Mouse (Mus musculus) fibroblast of lung, adult 2 months (primary cell): Measurements from ENCODE around the gene Fggy.

Source experiments
- DNase-seq: peaks from one replicate; pipeline ENCODE4 v3.0.0-alpha.2; 2011; ENCODE audit warnings: low read depth

Gene Fggy

DNA sequence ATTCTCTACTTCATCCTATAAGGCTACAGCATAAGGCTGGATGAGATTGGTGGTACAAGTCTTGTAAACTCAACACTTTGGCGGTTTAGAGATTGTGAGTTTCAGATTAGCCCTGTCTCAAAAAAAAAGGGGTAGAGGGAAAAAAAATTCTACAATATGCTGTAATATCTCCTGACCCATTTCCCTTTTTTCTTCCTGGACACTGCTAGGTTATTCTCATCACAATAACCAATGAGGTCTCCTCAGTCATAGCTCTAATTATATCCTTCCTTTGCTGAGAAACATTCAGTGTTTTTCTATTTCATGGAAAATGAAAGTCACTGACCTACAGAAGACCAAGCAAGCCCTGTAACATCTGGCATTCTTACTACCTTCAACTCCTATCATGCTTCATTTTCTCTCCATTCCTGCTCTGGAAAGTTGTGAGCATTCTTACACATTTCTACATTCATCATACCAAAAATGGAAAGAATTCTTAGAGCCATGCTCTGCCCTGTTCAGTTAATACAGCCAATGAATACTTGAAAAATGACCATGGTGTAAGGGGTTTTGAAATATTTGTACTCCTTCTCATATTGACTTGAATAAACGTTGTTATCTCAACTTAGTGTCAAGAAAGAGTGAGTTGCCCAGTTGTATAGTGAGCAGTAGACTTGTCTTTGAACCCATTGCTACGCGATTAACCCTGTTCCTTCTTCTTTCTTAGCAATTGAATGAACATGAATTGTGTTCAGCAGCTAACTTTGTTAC, 227.0 kb downstream of the Fggy start:
- no peak for DNase-seq

DNA sequence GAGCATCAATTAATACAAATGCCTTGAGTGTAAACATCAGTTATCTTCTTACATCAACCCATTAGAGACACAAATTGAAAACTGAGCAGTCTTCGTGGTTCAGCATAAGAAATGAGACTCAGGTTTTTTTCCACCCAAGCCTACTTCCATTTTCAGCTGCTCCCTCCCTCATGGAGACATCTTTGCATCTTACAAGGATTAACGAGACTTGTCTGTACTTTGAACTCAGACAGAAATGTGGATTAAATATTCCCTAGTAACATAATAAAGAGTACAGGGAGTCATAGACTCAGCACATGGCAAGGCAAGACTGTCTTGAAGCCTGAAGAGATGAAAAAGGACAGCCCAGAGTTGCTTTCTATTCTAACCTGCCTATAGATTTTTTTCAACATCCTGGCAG, 230.3 kb downstream of the Fggy start:
- DNase-seq: no peak

DNA sequence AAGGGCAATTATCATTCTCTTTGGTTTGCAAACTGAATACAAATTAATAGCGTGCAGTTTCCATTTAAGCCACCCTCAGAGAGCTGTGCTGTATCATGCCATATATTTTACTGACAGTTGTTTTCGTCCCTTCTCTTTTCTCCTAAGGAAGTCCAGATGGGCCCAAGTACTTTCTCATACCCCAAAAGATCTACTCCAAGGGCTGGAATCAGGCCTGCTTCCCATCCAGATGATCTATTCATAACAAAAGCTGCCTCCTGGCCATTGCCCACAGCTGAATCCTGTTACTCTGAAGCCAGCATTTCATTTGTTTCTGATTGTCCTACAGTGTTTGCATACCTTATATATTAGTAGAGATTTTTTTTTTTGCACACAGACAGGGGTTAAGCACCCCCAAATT, 231.6 kb downstream of the Fggy start:
- no peak for DNase-seq

DNA sequence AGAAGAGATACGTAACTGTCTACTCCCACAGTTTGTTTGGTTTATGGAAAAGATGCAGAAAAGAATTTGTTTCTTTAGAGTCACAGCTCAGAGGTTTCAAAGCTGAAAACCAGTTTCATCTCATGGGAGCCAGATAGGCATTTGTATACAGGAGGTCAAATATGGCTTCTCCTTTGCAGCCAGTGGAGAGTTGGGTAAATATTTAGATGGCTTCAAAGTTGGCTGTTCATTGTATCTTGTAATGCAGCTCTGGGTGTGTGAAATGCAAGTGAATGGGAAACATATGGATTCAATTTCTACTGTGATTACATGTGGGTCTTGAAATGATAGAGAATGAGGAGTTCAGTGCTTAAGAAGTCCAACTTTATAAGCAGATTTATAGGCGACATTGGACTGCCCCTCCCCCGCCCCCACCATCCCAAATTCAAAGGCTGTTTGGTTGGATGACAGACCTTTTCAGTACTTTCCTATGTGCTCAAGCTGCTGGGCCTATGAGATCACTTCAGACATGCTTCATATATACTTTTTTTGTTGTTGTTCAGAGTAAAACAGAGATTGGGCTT, 234.7 kb downstream of the Fggy start:
- DNase-seq: no peak

DNA sequence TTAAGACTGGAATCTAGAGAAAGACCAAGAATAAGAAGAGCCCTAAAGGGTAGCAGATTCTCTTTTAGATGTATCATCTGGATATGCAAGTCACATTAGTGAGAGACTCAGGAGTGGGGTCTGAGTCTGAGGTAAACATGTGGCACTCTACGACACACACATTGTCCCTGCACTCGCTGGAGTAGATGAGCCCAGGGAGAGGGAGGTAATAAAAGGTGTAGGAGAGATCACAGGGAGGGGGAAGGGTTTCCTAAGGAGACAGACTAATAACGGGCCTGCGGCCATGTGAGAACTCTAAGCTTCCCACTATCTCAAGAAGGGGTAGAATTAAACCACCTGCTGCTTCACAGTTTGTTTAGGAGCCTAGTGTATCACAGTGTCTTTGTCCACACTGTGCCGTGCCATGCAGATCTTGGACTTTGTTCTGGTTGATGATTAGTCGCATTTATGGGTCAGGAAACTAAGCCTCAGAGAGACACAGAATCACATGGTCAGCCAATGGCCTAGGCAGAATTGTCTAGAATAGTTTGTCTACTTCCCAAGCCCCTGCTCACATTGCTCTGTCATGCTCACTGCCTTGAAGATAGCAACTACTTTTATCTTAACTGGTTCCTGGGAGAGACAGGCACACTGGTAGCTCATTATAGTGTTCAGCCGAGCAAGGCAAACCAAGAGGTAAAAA, 236.5 kb downstream of the Fggy start:
- DNase-seq: no peak

DNA sequence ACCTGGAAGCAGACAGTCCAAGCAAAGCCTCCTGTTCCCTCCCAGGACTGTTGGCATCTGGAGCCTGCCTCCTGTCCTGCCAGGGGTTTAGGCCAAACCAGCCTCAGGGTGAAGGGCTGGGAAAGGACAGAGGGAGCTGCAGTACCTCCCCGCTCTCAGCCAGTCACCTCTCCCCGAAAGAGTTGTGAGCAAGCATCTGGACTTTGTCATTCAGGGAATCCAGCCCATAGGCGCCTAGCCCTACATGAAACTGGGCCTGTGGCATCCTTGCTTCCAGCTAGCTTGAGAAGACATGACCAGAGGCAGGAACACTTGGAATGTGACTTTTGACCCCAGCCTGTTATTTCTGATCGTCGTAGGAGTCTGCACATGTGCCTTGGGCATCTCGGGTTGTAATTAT, 237.3 kb downstream of the Fggy start:
- DNase-seq: no peak

DNA sequence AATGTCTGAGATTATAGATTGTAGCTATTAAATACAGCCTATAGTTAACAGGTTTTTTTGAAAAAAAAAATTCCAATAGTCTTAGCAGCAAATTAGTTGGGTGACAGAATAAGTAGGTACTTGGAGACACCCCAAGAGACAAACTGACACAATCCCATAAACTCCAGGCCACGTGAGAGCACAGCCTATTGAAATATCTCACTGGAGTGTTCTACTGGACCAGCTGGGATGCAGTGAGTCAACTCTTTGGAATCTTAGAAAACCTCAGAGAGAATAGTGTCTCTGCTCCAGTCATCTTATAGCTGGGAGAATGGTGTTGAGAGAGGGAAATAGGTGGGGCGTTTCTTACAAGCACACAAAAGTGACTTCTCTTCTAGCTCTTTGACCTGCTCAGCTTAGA, 238.0 kb downstream of the Fggy start:
- no peak for DNase-seq

DNA sequence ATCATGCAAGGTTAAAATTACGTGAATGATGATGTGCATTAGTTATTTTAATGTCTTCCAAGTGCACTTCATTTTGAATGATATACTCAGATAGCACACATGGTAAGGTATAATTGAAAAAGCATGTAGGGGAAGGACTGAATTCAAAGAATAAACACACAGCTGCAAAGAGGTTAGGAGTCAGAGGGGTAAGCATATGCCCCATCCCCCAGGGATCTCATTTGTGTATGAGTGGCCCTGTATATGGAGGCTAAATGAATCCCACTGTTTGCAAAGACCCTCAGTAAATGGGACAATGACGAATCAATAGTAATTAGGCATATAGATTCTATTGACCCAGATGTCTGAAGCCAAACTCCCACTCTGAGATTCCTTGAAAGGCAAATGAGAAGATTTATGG, 262.3 kb downstream of the Fggy start:
- no peak for DNase-seq

DNA sequence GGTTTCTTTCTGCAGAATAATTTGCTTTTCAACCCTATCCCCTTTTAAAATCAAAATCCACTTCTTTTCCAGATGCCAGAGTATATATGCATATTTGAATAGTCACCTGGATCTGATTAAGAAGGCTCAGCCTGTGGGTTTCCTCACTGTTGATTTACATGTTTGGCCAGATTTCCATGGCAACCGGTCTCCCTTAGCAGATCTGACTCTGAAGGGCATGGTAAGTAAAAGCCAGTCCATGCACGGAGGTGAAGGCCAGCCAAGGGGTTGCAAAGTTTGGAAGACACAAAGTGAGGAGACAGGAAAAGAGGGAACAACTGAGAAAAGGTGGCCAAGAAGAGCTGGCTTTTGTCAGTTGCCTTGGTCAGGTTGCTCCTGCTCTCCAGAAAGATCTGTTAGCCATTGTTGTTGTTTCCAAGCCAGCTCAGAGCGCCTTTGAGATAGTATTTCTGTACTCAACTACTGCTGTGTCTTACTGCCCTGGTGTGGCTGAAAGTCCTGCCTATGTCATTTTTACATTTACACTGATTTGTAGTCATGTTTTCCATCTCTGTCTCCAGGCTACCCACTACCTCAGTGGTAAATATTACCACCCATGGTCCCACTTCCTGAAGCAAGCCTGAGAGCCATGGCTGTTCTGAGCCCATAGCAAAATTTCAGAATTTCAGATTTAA, 264.7 kb downstream of the Fggy start:
- DNase-seq: peak; percentile 73

DNA sequence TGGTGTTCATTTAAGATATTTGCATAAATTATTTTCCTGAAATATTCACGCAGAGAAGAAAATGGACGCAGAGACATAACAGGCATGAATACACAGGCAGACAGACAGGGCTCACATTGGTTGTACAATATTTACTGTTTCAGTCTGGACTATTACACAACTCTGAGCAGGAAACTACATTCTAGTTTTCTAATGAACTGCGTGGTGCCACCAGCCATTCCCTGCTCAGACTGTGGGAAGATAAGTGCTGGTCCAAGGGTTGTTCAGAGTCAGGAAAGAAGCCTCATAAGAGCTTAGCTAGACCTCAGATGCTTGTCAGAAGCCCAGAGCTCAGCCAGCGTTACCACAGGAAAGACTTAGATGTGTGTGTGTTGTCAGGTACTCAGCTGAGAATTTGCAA, 270.9 kb downstream of the Fggy start:
- no peak for DNase-seq

DNA sequence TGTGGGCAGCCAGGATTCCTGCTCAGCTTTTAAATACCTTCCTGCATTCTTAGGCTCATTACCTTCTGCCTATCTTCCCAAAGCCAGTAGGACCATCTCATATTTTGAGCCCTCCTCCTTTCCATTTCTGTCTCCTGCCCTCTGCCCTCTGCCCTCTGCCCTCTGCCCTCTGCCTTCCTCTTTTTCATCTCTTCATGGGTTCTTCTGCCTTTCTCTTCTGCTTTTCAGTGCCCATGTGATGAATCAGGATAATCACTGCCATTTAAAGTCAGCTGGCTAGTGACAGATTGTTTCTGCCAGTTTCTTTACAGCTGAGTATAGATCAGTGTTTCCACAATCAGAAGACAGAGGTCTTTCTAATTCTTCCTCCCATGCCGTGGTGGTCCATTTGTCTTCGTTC, 273.0 kb downstream of the Fggy start:
- DNase-seq: no peak

DNA sequence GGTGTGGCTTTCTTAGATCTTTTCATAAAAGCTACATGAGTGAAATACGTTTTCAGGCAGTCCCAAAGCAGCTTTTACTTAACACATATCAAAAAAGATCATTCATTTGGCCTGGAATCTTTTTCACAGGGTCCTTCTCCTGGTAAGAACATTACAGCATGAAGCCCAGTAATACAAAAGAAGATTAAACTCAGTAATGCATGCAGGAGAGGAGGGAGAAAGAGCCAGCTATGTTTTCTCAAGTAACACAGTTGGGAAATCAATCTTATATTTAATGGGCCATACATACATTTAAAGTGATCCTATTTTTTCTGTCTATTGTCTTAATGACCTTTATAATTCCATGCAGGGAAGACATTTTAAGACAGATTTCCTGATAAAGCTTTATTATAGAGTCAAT, 282.6 kb downstream of the Fggy start:
- DNase-seq: no peak

DNA sequence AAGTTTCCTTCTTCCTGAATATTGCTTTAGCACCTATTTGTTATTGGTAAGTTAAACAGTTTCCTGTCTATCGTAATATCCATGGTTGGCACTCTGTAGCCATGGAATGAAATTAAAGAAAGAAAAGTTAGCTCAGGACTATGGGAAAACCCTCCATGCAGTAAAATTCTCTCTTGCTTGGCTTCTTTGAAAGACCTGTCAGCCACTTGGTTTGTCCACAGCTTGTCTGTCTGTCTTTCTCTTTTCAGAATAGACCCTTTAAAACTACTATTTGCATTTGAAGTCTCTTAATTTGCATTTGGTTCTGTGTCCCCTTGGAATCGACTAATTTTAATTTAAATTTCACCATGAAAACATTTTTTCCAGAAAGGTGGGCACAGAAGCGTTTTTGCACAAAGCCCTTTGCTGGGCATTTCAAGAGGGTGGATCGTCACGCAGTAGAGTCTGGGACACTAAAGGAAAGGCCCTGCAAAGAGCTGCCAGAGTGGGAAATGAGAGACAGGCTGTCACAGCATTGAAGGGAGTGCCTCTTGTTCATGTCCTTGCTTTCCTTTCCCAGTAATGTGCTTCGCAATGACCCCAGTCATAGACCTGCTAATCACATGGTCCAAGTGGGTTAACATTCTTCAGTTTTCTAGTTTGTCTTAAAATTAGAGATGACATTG, 283.2 kb downstream of the Fggy start:
- no peak for DNase-seq

DNA sequence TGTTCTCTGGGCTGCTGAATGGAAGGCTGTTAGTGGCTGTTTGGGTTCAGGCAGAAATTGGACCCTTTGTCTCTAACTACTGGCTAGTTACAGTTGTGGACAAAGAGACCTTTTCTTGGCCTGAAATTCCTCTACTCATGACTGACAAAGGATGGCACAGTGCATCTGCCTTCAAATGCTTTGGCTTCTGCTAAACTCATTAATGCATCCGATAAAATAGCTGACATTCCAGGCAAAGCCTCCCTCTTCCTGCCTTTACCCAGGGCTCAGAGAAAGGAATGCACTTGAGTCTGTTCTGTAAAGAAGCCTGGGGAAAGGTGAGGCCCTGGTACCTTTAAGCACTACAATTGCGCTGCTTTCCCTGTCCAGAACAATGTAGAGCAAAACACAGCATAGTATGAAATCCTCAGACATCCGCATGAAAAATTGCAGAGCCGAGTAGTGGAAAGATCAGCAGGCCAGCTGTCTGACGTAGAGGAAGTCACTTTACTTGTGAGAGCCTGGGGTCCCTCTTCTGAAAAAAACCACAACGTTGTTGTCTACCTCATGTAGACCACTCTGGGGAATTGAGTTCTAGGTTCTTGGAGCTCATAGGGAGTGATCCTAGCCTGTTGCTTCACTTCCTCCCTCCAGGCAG, 288.8 kb downstream of the Fggy start:
- no peak for DNase-seq

DNA sequence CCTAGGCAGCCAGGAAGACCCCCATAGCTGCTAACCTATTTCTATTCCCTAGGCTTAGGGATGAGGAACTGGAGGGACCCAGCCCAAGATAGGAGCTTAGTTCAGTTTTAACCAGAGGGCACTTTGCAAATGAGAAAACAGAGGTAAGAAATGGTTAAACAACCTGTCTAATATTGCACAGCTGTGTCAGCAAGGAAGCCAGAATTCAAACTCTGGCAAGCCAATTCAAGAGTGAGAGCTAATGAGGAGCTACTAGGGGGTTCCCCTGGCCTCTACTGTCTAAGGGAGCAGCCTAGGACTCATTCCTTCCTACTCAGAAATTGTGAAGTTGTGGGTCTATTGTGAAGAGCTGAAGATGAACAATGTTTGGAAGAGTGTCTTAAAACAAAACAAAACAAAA, 289.9 kb downstream of the Fggy start:
- DNase-seq: no peak

DNA sequence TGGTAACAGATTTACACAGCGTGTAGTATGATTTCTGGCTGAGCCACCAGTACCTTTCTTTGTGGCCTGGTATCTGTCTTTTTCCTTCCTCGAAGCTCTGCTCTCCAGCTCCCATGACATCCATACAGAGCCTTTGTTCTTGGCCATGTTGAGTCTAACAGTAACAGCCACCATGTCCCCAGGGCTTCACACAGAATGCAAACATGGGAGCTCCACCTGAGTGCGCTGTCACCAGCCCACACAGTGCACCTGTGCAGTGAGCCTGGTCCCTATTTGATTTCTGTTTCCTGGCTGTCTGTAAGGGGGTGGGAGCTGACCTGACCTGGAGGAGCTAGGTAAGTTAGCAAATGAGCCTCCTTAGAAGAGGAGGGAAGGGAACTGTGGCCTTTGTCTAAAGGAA, 290.4 kb downstream of the Fggy start:
- no peak for DNase-seq

DNA sequence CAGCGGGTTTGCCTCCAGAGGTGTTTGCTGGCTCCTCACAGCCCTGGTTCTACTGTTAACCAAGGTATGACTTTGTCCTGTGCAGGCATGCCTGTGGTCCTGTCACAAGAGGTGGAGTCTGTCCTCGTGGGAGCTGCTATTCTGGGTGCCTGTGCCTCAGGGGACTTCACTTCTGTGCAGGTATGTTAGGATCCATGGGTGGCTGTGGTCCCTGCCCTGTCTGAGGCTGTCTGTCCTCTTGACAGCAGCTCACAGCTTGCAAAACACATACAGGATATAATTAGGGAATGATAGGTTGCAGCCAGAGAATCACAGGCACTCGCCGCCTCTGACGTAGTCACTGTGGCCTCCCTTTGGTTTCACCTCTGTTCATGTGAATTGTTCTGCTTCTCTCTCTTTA, 292.2 kb downstream of the Fggy start:
- DNase-seq: no peak

DNA sequence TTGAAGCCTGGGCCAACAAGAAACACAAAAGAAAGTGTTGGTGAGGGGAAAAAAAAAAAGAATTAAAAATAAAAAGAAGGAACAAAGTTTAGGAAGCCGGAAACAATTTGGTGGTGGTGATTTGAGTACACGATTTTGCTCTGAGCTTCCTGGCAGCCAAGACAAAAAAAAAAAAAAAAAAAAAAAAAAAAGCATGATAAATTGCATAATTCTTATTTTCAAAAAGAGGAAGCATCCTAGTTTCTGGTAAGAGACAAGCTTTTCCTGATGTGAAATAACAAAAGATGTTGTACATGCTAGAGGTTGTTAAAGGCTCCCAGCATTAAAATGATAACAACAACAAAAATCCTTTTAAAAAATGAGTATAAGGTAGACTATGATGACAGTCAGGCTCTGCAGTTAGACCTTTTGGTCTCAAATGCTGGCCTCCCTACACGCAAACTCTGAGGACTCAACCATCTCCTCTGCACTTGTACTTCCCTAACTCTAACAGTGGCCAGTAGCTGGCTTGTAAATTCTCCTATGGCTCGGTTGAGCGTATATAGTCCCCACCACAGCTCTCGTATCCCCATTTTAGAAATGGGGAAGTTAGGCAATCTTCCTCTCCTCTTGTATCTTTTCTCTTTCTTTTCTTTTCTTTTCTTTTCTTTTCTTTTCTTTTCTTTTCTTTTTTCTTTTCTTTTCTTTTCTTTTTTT, 292.9 kb downstream of the Fggy start:
- DNase-seq: no peak

DNA sequence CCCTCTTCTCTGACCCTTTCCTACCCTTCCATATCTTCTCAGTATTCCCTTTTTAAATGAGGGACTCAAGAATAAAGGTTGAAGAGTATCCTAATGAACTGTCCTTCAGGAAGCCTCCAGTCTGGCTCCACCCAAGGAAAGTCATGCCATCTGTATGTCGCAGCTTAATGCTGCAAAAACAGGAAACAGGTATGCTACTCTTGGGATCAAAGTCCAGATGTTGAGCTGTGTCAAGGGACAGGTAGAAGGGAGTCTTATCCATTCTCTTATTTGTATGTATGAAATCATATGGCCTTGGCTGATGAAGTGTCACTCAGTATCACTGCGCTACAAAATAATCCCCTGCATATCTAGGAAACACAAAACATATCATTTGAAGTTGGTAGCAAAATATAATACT, 294.9 kb downstream of the Fggy start:
- DNase-seq: no peak

DNA sequence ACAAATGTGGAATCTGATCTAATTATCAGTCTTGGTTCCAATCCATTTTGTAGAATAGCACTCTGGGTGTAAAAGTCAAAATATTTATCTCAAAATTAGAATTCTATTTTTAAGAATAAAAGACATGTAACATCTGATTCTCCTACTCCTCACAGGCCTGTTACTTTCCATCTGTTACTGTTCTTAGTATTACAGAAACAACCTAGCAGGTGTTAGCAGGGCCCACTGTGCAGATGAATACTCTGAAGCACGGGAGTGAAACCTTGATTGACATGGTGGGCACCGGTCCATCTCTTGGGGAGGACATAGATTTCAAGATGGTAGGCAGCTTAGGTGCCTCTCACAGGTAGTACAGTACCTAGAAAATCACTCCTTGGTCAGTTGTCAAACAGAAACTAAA, 298.7 kb downstream of the Fggy start:
- DNase-seq: no peak

DNA sequence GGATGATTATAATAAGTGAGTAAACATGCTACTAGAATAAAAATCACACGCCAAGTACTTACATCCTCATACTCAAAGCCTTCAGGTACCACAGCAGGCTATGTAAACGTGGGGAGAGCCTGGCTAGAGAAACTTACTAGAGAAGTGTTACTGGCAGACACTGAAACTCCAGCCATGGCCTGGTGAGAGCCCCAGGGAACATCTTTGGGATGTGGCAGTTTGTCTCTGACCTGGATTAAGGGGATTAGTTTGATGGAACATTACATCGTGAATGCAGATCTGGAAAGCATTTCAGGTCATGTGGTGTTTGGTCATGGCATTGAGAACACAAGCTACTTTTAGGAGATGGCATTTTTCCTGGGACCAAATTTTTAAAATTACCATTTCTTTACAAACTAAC, 303.3 kb downstream of the Fggy start:
- no peak for DNase-seq

DNA sequence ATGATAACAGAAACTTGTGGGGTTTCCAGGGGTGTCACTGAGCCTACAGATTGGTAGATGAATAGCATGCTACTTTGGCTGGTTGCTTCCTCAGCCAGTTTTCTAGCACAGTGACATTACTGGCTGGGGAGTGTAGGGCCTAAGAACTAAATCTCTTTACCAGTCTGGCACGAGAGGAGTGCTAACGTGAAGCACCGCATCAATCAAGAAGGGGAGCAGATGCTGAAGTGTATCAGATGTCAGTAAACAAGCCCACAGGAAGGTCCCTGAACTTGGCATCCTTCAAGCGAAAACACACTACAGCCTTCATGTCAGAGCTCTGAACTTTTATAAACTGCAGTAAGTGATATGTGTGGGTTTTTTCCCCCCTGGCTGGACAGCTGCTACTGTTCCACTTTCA, 303.8 kb downstream of the Fggy start:
- no peak for DNase-seq
